Mouse (Mus musculus) limb, embryonic 13.5 days (tissue): Measurements from ENCODE around the gene Ifitm3. TPM values are rescaled to one million over a fixed set of nuclear protein-coding genes. Genes with fewer than 3 reads are reported as not detected.

Experiments
- ATAC-seq: fragments of 200-750 bp; cut with Nextera tagmentation; 2 replicates; pipeline ENCODE4 v1.8.0; 2017; ENCODE audit warnings: low read depth, moderate number of reproducible peaks, moderate TSS enrichment; ENCODE audit not compliant: low FRiP score
- H3K27ac ChIP-seq: fragments of 300-500 bp; sonication (generic); 2 replicates; pipeline ENCODE4 v1.5.1; 2015; ENCODE audit warnings: inconsistent platforms, mild to moderate bottlenecking, moderate library complexity
- H3K27me3 ChIP-seq: fragments of 300-500 bp; sonication (generic); 2 replicates; pipeline ENCODE4 v1.6.1; 2015; ENCODE audit warnings: mild to moderate bottlenecking, inconsistent platforms
- H3K36me3 ChIP-seq: fragments of 300-500 bp; sonication (generic); 2 replicates; pipeline ENCODE4 v1.6.1; 2015; ENCODE audit warnings: inconsistent platforms, mild to moderate bottlenecking, moderate library complexity
- H3K4me1 ChIP-seq: fragments of 300-500 bp; sonication (generic); 2 replicates; pipeline ENCODE4 v1.6.1; 2015; ENCODE audit warnings: inconsistent platforms
- H3K4me2 ChIP-seq: fragments of 300-500 bp; sonication (generic); replicated peaks from 2 replicates; pipeline ENCODE4 v1.6.1; 2015; ENCODE audit warnings: inconsistent platforms, mild to moderate bottlenecking, moderate library complexity
- H3K4me3 ChIP-seq: fragments of 300-500 bp; sonication (generic); 2 replicates; pipeline ENCODE4 v1.5.1; 2015; ENCODE audit warnings: moderate library complexity, mild to moderate bottlenecking, inconsistent platforms
- H3K9ac ChIP-seq: fragments of 300-500 bp; sonication (generic); 2 replicates; pipeline ENCODE4 v1.6.1; 2015; ENCODE audit warnings: mild to moderate bottlenecking, inconsistent platforms
- H3K9me3 ChIP-seq: fragments of 300-500 bp; sonication (generic); 2 replicates; pipeline ENCODE4 v1.6.1; 2016; ENCODE audit warnings: inconsistent platforms
- WGBS: fragments of 180-500 bp; shearing (Covaris S2); methylation state at CpG from one replicate; pipeline ENCODE4 v1.1.7; 2015; 5-methylcytosine and 5-hydroxymethylcytosine counted together
- polyA plus RNA-seq: library from polyadenylated mRNA; unstranded; fragments of >200 nt; fragmentation: Nextera tagmentation; extraction: Ambion mirVana; gene quantifications from 2 replicates; pipeline ENCODE4 v1.2.1, GENCODE M21; 2015

Gene Ifitm3
- polyA plus RNA-seq, 1 experiment from 2014 or later, result 121 TPM

DNA sequence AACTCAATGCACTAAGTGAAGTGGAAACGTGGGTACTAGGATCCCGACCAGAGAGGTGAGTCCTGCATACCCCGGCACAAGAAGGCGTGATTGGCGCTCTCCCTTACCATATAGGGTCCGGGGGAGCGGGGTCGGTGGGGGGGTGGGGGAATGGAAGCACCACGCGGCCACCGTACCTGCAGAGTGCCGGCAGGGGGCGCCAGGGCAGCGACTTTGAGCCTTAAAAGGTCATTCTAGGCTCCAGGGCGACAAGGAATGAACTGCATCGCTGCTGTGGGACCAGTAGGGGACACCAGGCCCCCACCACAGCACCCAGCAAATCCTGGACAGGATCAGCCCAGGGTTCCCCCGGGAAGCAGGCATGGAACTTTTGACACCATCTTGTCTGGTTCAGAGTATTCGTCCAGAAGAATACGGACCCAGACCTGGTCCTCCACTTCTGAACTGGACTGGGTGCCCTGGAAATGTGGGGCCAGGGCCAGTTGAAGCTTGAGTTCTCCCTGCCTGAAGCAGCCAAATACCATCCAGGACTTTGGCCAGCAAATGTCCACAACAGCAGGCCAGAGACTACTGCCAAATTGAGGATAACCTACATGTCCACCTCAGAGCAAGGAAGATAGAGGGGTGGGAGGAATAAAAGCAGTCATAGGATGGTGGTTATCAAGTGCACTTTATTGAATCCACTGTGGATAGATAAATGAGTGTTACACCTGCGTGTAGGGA, 1.5 kb downstream of the Ifitm3 start:
- Histone ChIP-seq H3K36me3 (no peaks in the 10 kb centered on the region), H3K27me3 (no peaks in the 10 kb centered on the region), H3K9me3 (no peaks in the 10 kb centered on the region), H3K4me1 (peaks cover 30% of the 10 kb centered on the region), H3K9ac (no peak overlapping the region), H3K4me2 (peak overlapping the region; percentile 69), H3K4me3 (peak overlapping the region; percentile 51; the same call in 1 of the 2 replicates), H3K27ac (no peak overlapping the region)
- 7% methylated on average over 20 of the region's 20 CpGs for WGBS
- peak; percentile 60; the same call in 1 of the 2 replicates for ATAC-seq

DNA sequence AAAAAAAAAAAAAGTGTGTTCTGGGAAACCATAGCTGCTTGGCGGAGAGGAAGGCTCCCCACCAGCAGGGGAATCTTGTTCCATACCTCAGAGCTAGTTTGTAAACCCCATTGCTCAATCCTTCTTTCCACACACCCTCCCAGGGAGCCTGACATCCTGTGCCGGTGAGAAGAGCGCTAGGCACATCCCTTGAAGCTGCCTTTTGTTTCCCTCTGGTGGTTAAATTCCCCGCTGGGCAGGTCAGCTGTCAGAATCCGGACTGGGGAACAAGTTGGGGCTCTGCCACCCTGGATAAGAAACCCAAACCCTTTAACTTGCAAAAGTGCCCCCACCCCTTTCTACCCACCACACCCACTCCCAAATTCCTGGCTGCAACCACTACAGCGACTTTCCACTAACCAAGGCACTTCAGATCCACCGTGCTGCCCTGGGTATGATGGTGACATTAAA, 2.2 kb downstream of the Ifitm3 start:
- Histone ChIP-seq H3K9me3 (no peaks in the 10 kb centered on the region), H3K9ac (no peak overlapping the region), H3K27me3 (no peaks in the 10 kb centered on the region), H3K4me3 (peak overlapping the region; percentile 1; the same call in 1 of the 2 replicates), H3K4me1 (peaks cover 30% of the 10 kb centered on the region), H3K4me2 (peak overlapping the region; percentile 69), H3K36me3 (no peaks in the 10 kb centered on the region), H3K27ac (no peak overlapping the region)
- WGBS, result 7% methylated on average over 7 of the region's 7 CpGs
- ATAC-seq, result no peak

DNA sequence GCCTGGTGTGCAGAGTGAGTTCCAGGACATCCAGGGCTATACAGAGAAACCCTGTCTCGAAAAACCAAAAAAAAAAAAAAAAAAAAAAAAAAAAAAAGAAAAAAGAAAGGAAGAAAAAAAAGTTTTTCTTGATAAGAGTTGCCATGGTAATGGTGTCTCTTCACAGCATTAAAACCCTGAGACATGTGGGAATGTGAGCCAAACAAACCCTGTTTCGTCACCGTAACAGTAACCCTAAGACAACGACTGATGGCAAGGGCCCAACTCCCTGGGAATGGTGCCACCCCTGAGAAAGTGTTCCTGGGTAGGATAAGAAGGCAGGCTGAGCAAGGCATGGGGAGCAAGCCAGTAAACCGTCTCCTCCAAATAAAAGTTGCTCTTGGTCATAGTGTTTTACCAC, 3.7 kb downstream of the Ifitm3 start:
- no peak for ATAC-seq
- H3K4me1 ChIP-seq, result peaks cover 30% of the 10 kb centered on the region
- no peaks in the 10 kb centered on the region for H3K9me3 ChIP-seq
- H3K9ac ChIP-seq, result no peak overlapping the region
- no peak overlapping the region for H3K4me3 ChIP-seq
- no peaks in the 10 kb centered on the region for H3K27me3 ChIP-seq
- no peak overlapping the region for H3K27ac ChIP-seq
- H3K4me2 ChIP-seq, result no peak overlapping the region
- no peaks in the 10 kb centered on the region for H3K36me3 ChIP-seq
- WGBS, result 85% methylated on average over 5 of the region's 5 CpGs

DNA sequence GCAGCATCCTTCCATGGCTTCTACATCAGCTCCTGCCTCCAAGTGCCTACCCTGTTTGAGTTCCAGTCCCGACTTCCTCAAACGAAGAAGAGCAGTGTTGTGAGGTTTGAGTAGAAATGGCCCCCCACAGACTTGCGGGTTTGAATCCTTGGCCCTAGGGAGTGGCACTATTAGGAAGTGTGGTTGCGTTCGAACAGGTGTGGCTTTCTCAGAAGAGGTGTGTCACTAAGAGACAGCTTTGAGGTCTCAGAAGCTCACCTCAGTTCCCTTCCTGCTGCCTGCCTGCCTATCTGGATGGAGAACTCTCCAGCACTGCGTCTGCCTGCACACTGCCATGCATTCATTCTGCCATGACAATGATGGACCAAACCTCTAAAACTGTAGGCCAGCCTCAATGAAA, 4.1 kb downstream of the Ifitm3 start:
- peaks cover 30% of the 10 kb centered on the region for H3K4me1 ChIP-seq
- ATAC-seq, result no peak
- no peak overlapping the region for H3K9ac ChIP-seq
- H3K27ac ChIP-seq, result no peak overlapping the region
- H3K27me3 ChIP-seq, result no peaks in the 10 kb centered on the region
- WGBS, result 94% methylated on average over 6 of the region's 6 CpGs
- H3K4me3 ChIP-seq, result no peak overlapping the region
- H3K9me3 ChIP-seq, result no peaks in the 10 kb centered on the region
- H3K4me2 ChIP-seq, result no peak overlapping the region
- no peaks in the 10 kb centered on the region for H3K36me3 ChIP-seq

DNA sequence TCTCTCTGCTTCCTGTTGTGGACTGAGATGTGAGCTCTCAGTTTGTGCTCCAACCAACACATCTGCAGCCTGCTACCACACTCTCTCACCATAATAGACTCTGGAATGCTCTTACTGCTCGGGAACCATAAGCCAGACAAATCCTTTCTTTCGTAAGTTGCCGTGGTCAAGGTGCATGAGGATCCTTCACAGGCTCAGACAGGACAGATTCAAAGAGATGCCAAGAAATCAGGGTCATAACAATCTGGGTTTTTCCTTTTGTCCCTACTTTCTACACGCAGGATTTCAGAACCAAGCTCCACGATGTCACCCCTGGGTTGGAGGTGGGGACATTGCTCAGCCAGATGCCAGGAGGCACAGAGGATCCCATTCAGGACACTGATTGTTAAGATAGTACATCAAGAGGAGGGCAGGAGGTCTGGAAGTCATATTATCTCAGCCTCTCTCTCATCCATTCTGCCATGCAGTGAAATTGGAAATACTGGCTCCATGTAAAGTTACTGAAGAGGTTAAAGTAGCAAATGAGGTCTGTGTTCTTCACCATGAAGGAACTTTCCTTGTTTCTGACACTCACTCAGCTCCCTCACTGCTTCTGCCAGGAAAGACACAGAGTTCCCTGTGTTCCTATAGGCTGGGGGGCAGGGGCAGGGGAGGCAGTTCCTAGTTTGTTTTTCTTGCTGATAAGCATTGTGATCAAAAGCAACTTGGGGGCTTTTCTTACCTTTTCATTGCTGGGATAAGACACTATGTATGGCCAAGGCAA, 7.1 kb downstream of the Ifitm3 start:
- WGBS, result 78% methylated on average over 5 of the region's 5 CpGs
- Histone ChIP-seq H3K9me3 (no peaks in the 10 kb centered on the region), H3K9ac (no peak overlapping the region), H3K4me2 (no peak overlapping the region), H3K27ac (no peak overlapping the region), H3K4me3 (no peak overlapping the region), H3K27me3 (no peaks in the 10 kb centered on the region), H3K36me3 (no peaks in the 10 kb centered on the region), H3K4me1 (peaks cover 3% of the 10 kb centered on the region)
- no peak for ATAC-seq

DNA sequence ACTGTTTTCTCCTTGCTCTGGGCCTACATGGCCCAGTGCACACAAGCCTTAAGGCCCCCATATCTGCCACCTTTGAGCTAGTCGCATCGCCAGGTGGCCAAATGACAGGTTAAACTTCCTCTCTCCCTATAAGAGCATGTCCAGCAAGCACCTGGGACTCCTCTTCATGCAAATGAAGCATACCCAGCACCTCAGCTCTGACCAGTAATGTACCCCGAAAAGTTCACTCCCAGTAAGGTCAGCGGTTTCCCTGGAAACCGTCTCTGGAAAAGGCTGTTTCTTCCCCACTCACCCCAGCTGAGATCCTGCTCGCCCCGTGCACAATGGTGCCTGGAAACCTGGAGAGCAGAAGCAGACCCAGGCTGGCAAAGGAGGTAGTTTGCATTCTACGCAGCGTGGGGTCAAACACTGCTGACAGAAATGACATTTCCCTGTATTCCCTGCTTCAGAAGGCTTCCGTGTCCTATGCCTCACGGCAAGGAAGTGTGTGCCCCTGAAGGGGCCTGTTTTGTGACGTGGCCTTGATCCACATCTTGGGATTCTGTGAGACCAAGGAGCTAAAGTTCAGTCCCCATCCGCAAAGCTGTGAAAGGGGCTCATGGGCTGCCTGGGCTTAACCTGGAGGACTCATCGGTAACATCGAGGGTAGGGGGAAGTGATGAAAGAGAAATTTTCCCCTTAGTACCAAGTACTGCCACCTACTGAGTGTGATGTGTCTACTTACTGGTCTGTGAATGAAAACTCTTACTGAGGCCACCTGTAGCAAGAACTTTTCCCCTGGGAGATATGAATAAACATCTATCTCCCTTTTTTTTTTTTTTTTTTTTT, 9.5 kb downstream of the Ifitm3 start:
- no peak overlapping the region for H3K9ac ChIP-seq
- no peaks in the 10 kb centered on the region for H3K36me3 ChIP-seq
- H3K4me3 ChIP-seq, result no peak overlapping the region
- no peaks in the 10 kb centered on the region for H3K9me3 ChIP-seq
- H3K27me3 ChIP-seq, result no peaks in the 10 kb centered on the region
- 78% methylated on average over 15 of the region's 15 CpGs for WGBS
- no peak overlapping the region for H3K4me2 ChIP-seq
- H3K27ac ChIP-seq, result no peak overlapping the region
- no peaks in the 10 kb centered on the region for H3K4me1 ChIP-seq
- no peak for ATAC-seq

DNA sequence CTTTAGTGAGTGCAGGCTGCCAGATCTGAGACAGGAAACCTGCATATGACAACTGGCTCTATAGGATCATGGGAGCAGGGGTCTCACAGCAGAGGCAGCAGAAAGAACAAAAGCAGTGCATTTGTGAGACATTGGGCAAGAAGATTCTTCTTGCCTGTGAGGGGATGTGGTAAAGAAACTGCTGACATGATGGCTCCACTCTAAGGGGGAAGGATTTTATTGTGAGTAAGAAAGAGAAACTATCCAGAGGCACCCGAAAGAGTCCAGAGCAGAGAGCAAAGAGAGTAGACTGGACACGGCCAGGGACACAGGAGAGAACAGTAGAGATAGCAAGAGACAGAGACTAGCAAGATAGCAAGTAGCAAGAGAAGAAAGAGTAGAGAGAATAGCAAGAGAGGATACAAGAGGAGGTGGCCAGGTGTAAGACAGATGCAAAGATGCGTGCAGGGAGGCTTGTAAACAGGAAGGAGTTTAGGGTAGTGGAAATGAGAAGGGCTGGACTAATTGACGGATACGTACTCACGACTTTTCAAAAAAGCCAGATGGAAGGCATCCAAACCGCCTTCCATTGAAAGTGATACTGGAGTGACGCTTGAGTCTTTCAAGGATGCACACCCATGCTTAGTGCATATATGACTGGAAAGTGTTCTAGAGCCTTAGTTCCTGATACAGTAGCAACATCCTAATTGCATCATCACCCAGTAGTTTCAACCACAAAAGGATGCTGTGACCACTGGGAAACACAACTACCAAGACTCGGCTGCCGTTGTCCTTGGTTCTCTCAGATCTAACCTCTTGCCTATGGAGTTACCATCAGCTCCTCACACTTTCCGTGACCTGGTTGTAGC, 11.5 kb downstream of the Ifitm3 start:
- Histone ChIP-seq H3K27me3 (no peaks in the 10 kb centered on the region), H3K9me3 (no peaks in the 10 kb centered on the region), H3K4me1 (no peaks in the 10 kb centered on the region), H3K4me2 (no peak overlapping the region), H3K9ac (no peak overlapping the region), H3K4me3 (no peak overlapping the region), H3K36me3 (no peaks in the 10 kb centered on the region), H3K27ac (no peak overlapping the region)
- WGBS, result 82% methylated on average over 11 of the region's 11 CpGs
- ATAC-seq, result no peak

DNA sequence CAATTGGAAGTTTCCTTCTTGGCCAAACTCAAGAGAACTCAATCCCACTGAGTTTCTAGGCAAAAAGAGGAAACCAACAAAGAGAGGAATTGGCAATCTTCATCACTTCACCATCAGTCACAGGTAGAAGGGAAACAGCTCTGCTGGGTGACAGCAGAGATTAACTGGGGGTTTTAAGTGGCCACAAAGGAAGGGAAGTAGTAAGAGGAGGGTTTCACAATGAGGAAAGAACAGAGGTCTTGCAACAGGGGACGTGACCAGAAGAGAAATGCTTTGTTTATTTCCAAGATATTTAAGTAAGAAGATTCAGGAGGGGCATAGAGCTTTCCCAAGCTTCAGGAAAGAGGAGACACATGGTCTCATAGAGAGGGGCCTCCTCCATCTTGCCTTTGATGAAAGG, 12.8 kb downstream of the Ifitm3 start:
- H3K9ac ChIP-seq, result no peak overlapping the region
- H3K4me2 ChIP-seq, result no peak overlapping the region
- no peaks in the 10 kb centered on the region for H3K4me1 ChIP-seq
- H3K36me3 ChIP-seq, result no peaks in the 10 kb centered on the region
- ATAC-seq, result no peak
- no peak overlapping the region for H3K4me3 ChIP-seq
- 68% methylated on average over 1 of the region's 1 CpGs for WGBS
- H3K9me3 ChIP-seq, result no peaks in the 10 kb centered on the region
- H3K27me3 ChIP-seq, result no peaks in the 10 kb centered on the region
- no peak overlapping the region for H3K27ac ChIP-seq

DNA sequence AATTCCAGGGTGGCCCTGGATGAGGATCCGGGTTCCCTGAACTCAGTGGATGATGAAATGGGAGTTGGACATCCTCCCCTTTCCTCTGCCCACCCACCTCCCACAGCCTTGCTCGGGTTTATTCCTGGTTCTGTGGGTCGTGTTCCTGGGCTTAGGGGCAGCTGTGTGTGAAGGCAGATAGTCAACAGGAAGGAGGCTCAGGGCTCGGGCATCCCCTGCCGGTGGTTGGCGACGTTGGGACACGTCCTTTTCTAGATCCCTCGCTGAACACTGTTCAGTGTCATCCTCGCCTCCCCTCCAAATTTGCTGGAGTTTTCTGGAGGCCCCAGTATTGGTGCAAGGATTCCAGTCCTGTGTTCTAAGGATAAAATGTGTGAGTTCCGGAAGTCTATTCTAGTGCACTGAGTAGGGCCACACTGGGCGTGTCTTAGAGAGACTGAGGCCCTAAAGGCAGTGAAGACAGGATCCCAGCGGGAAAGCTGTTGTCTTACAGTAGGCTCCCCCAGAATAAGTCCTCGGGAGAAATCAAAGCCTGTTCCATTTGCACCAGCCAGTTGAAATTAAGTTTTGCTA, 19.4 kb downstream of the Ifitm3 start:
- no peaks in the 10 kb centered on the region for H3K9me3 ChIP-seq
- peaks cover 15% of the 10 kb centered on the region for H3K4me1 ChIP-seq
- no peak for ATAC-seq
- no peak overlapping the region for H3K4me3 ChIP-seq
- no peak overlapping the region for H3K27ac ChIP-seq
- H3K4me2 ChIP-seq, result no peak overlapping the region
- 85% methylated on average over 14 of the region's 14 CpGs for WGBS
- no peaks in the 10 kb centered on the region for H3K27me3 ChIP-seq
- no peaks in the 10 kb centered on the region for H3K36me3 ChIP-seq
- no peak overlapping the region for H3K9ac ChIP-seq

DNA sequence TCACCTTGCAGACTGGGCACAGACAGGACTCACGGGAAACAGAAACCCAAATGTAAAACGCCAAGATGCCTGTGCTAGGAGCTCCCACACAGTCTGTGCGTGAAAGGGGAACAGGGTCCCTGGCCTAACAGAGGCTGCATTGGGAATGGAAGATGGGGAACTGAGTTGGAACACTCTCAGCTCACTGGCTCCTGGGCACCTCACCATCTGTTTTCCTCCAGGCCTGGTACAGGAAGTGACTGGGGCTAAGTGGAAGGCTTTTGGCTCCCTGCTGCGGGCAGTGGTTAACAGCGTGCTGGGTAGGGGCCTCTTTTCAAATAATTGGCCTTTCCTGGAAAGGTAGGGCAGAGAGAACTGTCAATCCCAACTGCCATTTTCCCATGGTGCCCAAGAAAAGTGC, 19.9 kb downstream of the Ifitm3 start:
- ATAC-seq, result no peak
- Histone ChIP-seq H3K36me3 (no peaks in the 10 kb centered on the region), H3K4me3 (no peak overlapping the region), H3K27ac (no peak overlapping the region), H3K27me3 (no peaks in the 10 kb centered on the region), H3K4me1 (peaks cover 15% of the 10 kb centered on the region), H3K9me3 (no peaks in the 10 kb centered on the region), H3K9ac (no peak overlapping the region), H3K4me2 (no peak overlapping the region)
- WGBS, result 41% methylated on average over 5 of the region's 5 CpGs

DNA sequence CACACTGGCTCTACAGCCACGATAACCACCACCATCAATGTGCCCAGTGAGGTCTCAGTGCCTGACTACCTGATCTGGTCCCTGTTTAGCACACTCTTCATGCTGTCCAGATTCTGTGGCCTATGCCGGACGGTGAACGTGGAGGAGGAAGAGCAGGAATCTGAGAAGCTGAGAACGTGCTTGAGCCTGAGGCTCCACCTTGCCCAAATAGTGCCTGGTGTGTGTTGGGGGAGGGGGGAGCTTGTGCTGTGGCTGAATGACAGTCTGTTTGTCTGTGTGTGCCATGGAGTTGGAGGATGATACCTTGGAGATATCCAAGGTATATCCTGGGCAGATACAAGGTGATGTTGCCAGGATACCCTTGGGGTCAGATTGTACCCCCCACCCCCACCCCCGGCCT, 20.4 kb downstream of the Ifitm3 start:
- Histone ChIP-seq H3K27ac (no peak overlapping the region), H3K4me3 (no peak overlapping the region), H3K9ac (no peak overlapping the region), H3K9me3 (no peaks in the 10 kb centered on the region), H3K4me2 (no peak overlapping the region), H3K27me3 (no peaks in the 10 kb centered on the region), H3K4me1 (peaks cover 15% of the 10 kb centered on the region), H3K36me3 (no peaks in the 10 kb centered on the region)
- WGBS, result 52% methylated on average over 6 of the region's 6 CpGs
- ATAC-seq, result no peak
